Mouse (Mus musculus) stomach, postnatal 0 days (tissue): ENCODE results near the gene Rptor.

Source experiments
- CTCF ChIP-seq: IDR thresholded peaks from 2 replicates; pipeline ENCODE4 v1.5.1; 2016; ENCODE audit warnings: antibody characterized with exemption, low read depth, mild to moderate bottlenecking, moderate library complexity
- EP300 ChIP-seq: optimal IDR thresholded peaks from 2 replicates; pipeline ENCODE3; 2016; ENCODE audit warnings: antibody characterized with exemption

GRCm38 (mm10) chr11:119741401-119741800 lies 138.7 kb downstream of the Rptor start:
- TF ChIP-seq CTCF (no peak), EP300 (no peak)
